Mouse (Mus musculus): ENCODE data around the gene Ntf5. TPM values are rescaled to one million over a fixed set of nuclear protein-coding genes. Genes with fewer than 3 reads are reported as not detected.
A peak's percentile ranks its signal among the peaks of the same experiment; 100 is the strongest.
"Not testable (repeated sequence)": the region's sequence is repeated elsewhere in the genome, so short reads cannot be mapped to it uniquely, and the experiment has no call there.

Ntf5 gene
- polyA plus RNA-seq, 1 experiment from 2014 or later, result 2.6 TPM

- Histone ChIP-seq H3K4me1 (peaks cover 29% of the 10 kb centered on the region), H3K4me3 (no peak overlapping the region), H3K27ac (no peak overlapping the region), H3K9me3 (no peaks in the 10 kb centered on the region), H3K36me3 (peaks cover 77% of the 10 kb centered on the region), H3K27me3 (ENCODE audit: insufficient read depth, poor library complexity, severe bottlenecking) (no peaks in the 10 kb centered on the region)
- WGBS, result 84% methylated on average over 15 of the region's 15 CpGs
- no peak for DNase-seq (ENCODE audit: low spot score)
Observed at GRCm38 (mm10) chr7:45454971-45455370, 41.5 kb downstream of the Ntf5 start.

GRCm38 (mm10) chr7:45455932-45456696 lies 42.6 kb downstream of the Ntf5 start:
- H3K27me3 ChIP-seq (ENCODE audit: insufficient read depth, poor library complexity, severe bottlenecking), result no peaks in the 10 kb centered on the region
- no peaks in the 10 kb centered on the region for H3K9me3 ChIP-seq
- H3K36me3 ChIP-seq, result peaks cover 75% of the 10 kb centered on the region
- WGBS, result 73% methylated on average over 13 of the region's 13 CpGs
- peaks cover 40% of the 10 kb centered on the region for H3K4me1 ChIP-seq
- H3K27ac ChIP-seq, result no peak overlapping the region; the same call in 1 of the 2 replicates
- DNase-seq (ENCODE audit: low spot score), result no peak
- H3K4me3 ChIP-seq, result no peak overlapping the region

- peaks cover 73% of the 10 kb centered on the region for H3K36me3 ChIP-seq
- H3K4me1 ChIP-seq, result peaks cover 42% of the 10 kb centered on the region
- H3K9me3 ChIP-seq, result no peaks in the 10 kb centered on the region
- no peak for DNase-seq (ENCODE audit: low spot score)
- WGBS, result 47% methylated on average over 9 of the region's 9 CpGs
- no peaks in the 10 kb centered on the region for H3K27me3 ChIP-seq (ENCODE audit: insufficient read depth, poor library complexity, severe bottlenecking)
- H3K4me3 ChIP-seq, result peak overlapping the region; percentile 79; the same call in 1 of the 2 replicates
- peak overlapping the region; percentile 43; the same call in 1 of the 2 replicates for H3K27ac ChIP-seq
Observed at GRCm38 (mm10) chr7:45456721-45457203, 43.3 kb downstream of the Ntf5 start.

- Histone ChIP-seq H3K9me3 (no peaks in the 10 kb centered on the region), H3K4me3 (peak overlapping the region; percentile 79), H3K27me3 (ENCODE audit: insufficient read depth, poor library complexity, severe bottlenecking) (no peaks in the 10 kb centered on the region), H3K27ac (peak overlapping the region; percentile 94), H3K4me1 (peaks cover 43% of the 10 kb centered on the region), H3K36me3 (peaks cover 72% of the 10 kb centered on the region)
- 61% methylated on average over 9 of the region's 10 CpGs for WGBS
- no peak for DNase-seq (ENCODE audit: low spot score)
Observed at GRCm38 (mm10) chr7:45457204-45458060, 43.9 kb downstream of the Ntf5 start.

GRCm38 (mm10) chr7:45458748-45459563 lies 45.5 kb downstream of the Ntf5 start:
- no peaks in the 10 kb centered on the region for H3K9me3 ChIP-seq
- peak overlapping the region; percentile 79 for H3K4me3 ChIP-seq
- peak; percentile 92 for DNase-seq (ENCODE audit: low spot score)
- H3K36me3 ChIP-seq, result peaks cover 72% of the 10 kb centered on the region
- H3K27me3 ChIP-seq (ENCODE audit: insufficient read depth, poor library complexity, severe bottlenecking), result no peaks in the 10 kb centered on the region
- H3K27ac ChIP-seq, result peak overlapping the region; percentile 94
- WGBS, result 1% methylated on average over 43 of the region's 43 CpGs
- H3K4me1 ChIP-seq, result peaks cover 43% of the 10 kb centered on the region

- H3K4me3 ChIP-seq, result peak within 1 kb of the TSS; percentile 79
- H3K36me3 ChIP-seq, result peaks cover 71% of the 10 kb centered on the region
- DNase-seq (ENCODE audit: low spot score), result peak; percentile 100
- peak within 1 kb of the TSS; percentile 94 for H3K27ac ChIP-seq
- H3K27me3 ChIP-seq (ENCODE audit: insufficient read depth, poor library complexity, severe bottlenecking); H3K9me3 ChIP-seq: not testable (repeated sequence)
- under 1% methylated on average over 37 of the region's 37 CpGs for WGBS
- peaks cover 43% of the 10 kb centered on the region for H3K4me1 ChIP-seq
Observed at GRCm38 (mm10) chr7:45459564-45460140, 46.2 kb downstream of the Ntf5 start, which contains the start of gene Ftl1. Gene Ftl1 (minus strand): TSS chr7:45459884.

- no peaks in the 10 kb centered on the region for H3K9me3 ChIP-seq
- H3K4me1 ChIP-seq, result peaks cover 45% of the 10 kb centered on the region
- no peaks in the 10 kb centered on the region for H3K27me3 ChIP-seq (ENCODE audit: insufficient read depth, poor library complexity, severe bottlenecking)
- H3K4me3 ChIP-seq, result peak overlapping the region; percentile 79
- no peak for DNase-seq (ENCODE audit: low spot score)
- peaks cover 71% of the 10 kb centered on the region for H3K36me3 ChIP-seq
- H3K27ac ChIP-seq, result peak overlapping the region; percentile 94
- WGBS, result 67% methylated on average over 7 of the region's 7 CpGs
Observed at GRCm38 (mm10) chr7:45460377-45460776, 46.9 kb downstream of the Ntf5 start.

GRCm38 (mm10) chr7:45460860-45461314 lies 47.4 kb downstream of the Ntf5 start:
- H3K36me3 ChIP-seq, result peaks cover 69% of the 10 kb centered on the region
- H3K27me3 ChIP-seq (ENCODE audit: insufficient read depth, poor library complexity, severe bottlenecking), result no peaks in the 10 kb centered on the region
- peak overlapping the region; percentile 79 for H3K4me3 ChIP-seq
- DNase-seq (ENCODE audit: low spot score), result peak; percentile 94
- H3K9me3 ChIP-seq, result no peaks in the 10 kb centered on the region
- peak overlapping the region; percentile 94 for H3K27ac ChIP-seq
- peaks cover 50% of the 10 kb centered on the region for H3K4me1 ChIP-seq
- WGBS, result 17% methylated on average over 13 of the region's 13 CpGs

DNA sequence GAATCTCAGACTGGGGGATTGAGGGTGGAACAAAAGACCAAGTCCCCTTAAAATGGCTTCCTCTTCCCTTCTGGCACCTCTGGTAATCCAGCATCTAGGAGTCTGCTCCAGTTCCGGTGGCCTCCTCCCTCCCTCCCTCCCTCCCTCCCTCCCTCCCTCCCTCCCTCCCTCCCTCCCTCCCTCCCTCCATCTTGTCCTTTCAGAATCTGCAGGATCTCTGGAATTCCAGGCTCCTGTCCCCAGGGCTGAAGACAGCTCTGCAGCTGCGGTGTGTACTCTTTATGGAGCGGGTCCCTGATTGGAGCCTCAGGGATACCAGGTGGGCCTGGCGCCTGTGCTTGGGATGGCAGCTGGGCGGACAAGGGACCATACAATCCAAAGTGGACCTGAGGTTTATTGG lies 47.8 kb downstream of the Ntf5 start:
- no peak for DNase-seq (ENCODE audit: low spot score)
- WGBS, result 66% methylated on average over 4 of the region's 5 CpGs
- peak overlapping the region; percentile 94 for H3K27ac ChIP-seq
- peaks cover 66% of the 10 kb centered on the region for H3K36me3 ChIP-seq
- peak overlapping the region; percentile 79 for H3K4me3 ChIP-seq
- H3K4me1 ChIP-seq, result peaks cover 55% of the 10 kb centered on the region
- H3K9me3 ChIP-seq, result no peaks in the 10 kb centered on the region
- H3K27me3 ChIP-seq (ENCODE audit: insufficient read depth, poor library complexity, severe bottlenecking), result no peaks in the 10 kb centered on the region

- peaks cover 54% of the 10 kb centered on the region for H3K4me1 ChIP-seq
- DNase-seq (ENCODE audit: low spot score), result no peak
- H3K9me3 ChIP-seq, result no peaks in the 10 kb centered on the region
- H3K36me3 ChIP-seq, result peaks cover 66% of the 10 kb centered on the region
- H3K27me3 ChIP-seq (ENCODE audit: insufficient read depth, poor library complexity, severe bottlenecking), result no peaks in the 10 kb centered on the region
- H3K27ac ChIP-seq, result peak overlapping the region; percentile 94
- WGBS, result 89% methylated on average over 4 of the region's 4 CpGs
- no peak overlapping the region for H3K4me3 ChIP-seq
Observed at GRCm38 (mm10) chr7:45461781-45462180, 48.3 kb downstream of the Ntf5 start.

- WGBS, result 88% methylated on average over 4 of the region's 4 CpGs
- Histone ChIP-seq H3K9me3 (no peaks in the 10 kb centered on the region), H3K27me3 (ENCODE audit: insufficient read depth, poor library complexity, severe bottlenecking) (no peaks in the 10 kb centered on the region), H3K36me3 (peaks cover 61% of the 10 kb centered on the region), H3K4me3 (no peak overlapping the region), H3K4me1 (peaks cover 52% of the 10 kb centered on the region), H3K27ac (no peak overlapping the region)
- DNase-seq (ENCODE audit: low spot score), result no peak
Observed at GRCm38 (mm10) chr7:45462325-45462724, 48.8 kb downstream of the Ntf5 start.

GRCm38 (mm10) chr7:45462868-45463267 lies 49.4 kb downstream of the Ntf5 start:
- not testable (repeated sequence) for H3K27me3 ChIP-seq (ENCODE audit: insufficient read depth, poor library complexity, severe bottlenecking); H3K4me3 ChIP-seq; H3K9me3 ChIP-seq; DNase-seq (ENCODE audit: low spot score); H3K27ac ChIP-seq
- peaks cover 48% of the 10 kb centered on the region for H3K4me1 ChIP-seq
- peaks cover 56% of the 10 kb centered on the region for H3K36me3 ChIP-seq
- 82% methylated on average over 4 of the region's 4 CpGs for WGBS

Measured in heart, embryonic 10.5 days (tissue).